Mouse (Mus musculus): ENCODE measurements around the gene Armc9.

DNA sequence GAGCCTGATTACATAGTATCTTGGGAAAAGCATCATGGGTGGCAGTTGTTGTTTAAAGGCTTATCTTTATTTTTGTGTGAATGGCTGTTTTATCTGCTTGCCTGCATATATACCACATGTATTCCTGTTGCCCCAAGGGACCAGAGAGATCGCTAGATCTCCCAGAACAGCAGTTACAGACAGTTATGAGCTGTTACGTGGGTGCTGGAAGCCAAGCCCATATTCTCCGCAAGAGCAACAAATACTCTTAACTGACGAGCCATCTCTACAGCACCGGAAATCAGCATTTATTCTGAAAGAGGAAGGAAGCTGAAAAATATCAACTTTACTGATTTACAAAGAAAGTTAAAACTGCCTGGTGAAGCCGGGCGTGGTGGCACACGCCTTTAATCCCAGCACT, 74.1 kb downstream of the Armc9 start:
- TF ChIP-seq POLR2A (IDR thresholded peaks at IDR 0.05; ENCODE audit: extremely low read depth, insufficient read depth, low read length) (no peak), CTCF (IDR thresholded peaks at IDR 0.05; ENCODE audit: extremely low read depth, insufficient read depth, low read length) (no peak)
